Mouse (Mus musculus) central nervous system, embryonic 14 days (tissue): ENCODE results near the gene Gtsf2. TPM values are rescaled to one million over a fixed set of nuclear protein-coding genes. Genes with fewer than 3 reads are reported as not detected.

ENCODE experiments used
- polyA plus RNA-seq: library from polyadenylated mRNA; depleted of rRNA; stranded (reverse); fragments of >200 nt; gene quantifications from 2 replicates; pipeline ENCODE4 v1.2.3, GENCODE M21; 2012; rRNA removed

Gtsf2 gene
- polyA plus RNA-seq, result 0.11 TPM in 1 of 2 replicates, not detected in the other

DNA sequence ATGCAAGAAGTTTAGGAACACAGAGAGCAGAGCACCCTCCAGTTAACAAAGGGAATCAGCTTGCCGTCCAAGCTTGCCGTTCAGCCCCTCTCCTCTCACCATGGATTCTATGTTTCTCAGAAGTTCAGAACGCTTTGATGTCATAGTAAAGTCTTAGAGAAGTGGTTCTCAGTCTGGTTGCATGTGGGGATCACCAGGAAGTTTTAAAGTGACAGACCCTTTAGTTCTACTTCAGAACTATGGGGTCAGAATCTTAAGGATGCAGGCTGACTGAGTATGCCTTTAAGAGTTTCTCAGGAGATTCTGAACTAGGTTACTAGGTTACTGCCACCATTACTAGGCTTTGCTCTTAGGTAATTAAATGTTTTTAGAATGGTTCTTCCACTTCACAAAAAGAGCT lies at the start of gene Gtsf2:
Gene Gtsf2, minus strand, starts transcription at position 101 of the 400 bp plus-strand sequence.

DNA sequence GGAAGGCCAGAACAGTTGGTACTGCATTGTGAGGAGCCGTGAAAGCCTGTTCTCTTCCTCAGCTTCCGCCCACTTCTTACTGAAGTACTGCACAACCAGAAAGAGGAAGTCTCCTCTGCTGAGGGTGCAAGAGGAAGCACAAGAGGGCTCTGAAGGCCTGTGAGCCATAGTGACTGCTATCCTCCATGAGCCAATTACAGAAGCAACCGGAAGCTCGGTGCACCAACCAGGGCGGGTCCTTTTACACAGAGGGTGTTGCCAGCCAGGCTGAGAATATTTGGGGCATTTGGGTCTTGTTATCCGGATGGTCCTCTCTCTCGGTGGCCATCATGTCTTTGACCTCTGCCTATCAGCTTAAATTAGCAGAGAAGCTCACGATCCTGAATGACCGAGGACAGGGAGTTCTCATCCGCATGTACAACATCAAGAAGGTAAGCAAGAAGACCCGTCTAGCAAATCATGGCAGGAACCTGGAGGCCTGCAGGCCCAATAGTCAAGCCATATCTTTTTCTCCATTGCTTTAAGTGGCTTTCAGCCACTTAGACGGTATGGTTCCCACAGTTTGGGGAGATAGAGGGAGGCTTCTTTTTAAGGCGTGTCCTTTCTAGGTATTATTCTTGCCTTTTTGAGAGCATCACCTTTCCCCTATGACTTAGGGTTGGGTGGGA lies 5.4 kb upstream of the Gtsf2 start, which contains the start of gene Nckap1l:
Gene Nckap1l, plus strand, starts transcription at position 244 of the 668 bp plus-strand sequence.

DNA sequence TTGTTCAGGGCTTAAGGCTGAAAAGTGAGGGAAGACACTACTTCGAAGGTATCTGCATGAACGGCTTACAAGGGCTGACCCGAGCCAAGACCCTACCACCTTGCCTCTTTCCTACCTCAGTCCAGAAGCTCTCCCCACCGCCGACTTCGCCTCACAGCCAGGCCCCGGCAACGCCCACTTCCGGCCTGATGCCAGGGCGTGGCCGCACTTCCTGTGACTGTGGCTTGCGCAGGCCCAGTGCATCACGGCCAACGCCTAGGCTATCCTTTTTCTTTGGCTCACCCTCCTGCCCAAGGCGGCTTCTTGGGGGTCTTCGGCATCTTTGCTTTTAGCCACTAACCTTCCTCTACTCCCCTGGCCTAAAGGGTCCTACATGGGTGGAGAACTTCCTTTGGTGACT lies 18.0 kb downstream of the Gtsf2 start, which contains the start of gene Gtsf1:
Gene Gtsf1, minus strand, starts transcription at position 230 of the 400 bp plus-strand sequence.

Other genes starting within 250 kb of the Gtsf2 start
- gene Cbx5, start 208.7 kb downstream of the Gtsf2 start, polyA plus RNA-seq, result 93.0 and 106 TPM in 2 replicates
- 1,362 and 1,476 TPM in 2 replicates for gene Hnrnpa1, start 208.0 kb downstream of the Gtsf2 start, polyA plus RNA-seq
- gene Nfe2, start 190.1 kb downstream of the Gtsf2 start, polyA plus RNA-seq, result 0.92 and 1.6 TPM in 2 replicates
- gene Copz1, start 175.8 kb downstream of the Gtsf2 start, polyA plus RNA-seq, result 166 and 171 TPM in 2 replicates
- gene Gpr84, start 137.9 kb downstream of the Gtsf2 start, polyA plus RNA-seq, result 0.42 and 0.90 TPM in 2 replicates
- 20.9 and 26.2 TPM in 2 replicates for gene Zfp385a, start 108.4 kb downstream of the Gtsf2 start, polyA plus RNA-seq
- gene Itga5, start 81.7 kb downstream of the Gtsf2 start, polyA plus RNA-seq, result 8.8 and 19.4 TPM in 2 replicates
- gene Gtsf1, start 18.0 kb downstream of the Gtsf2 start, polyA plus RNA-seq, result not detected in 2 replicates
- 2.5 and 2.6 TPM in 2 replicates for gene Nckap1l, start 5.3 kb upstream of the Gtsf2 start, polyA plus RNA-seq
- gene Pde1b, start 54.6 kb upstream of the Gtsf2 start, polyA plus RNA-seq, result 79.1 and 89.7 TPM in 2 replicates
- 59.3 and 66.2 TPM in 2 replicates for gene Ppp1r1a, start 89.5 kb upstream of the Gtsf2 start, polyA plus RNA-seq
- 0.09 TPM in 1 of 2 replicates, not detected in the other for gene Glycam1, start 116.6 kb upstream of the Gtsf2 start, polyA plus RNA-seq